Mouse (Mus musculus) small intestine, adult 2 months (tissue): Measurements from ENCODE around the gene Lin52.

Source experiments
- CTCF ChIP-seq: fragments of 200-500 bp; IDR thresholded peaks from 2 replicates; pipeline ENCODE4 v1.5.1; 2012; ENCODE audit warnings: low read depth, mild to moderate bottlenecking, control low read depth, inconsistent platforms, low read length, moderate library complexity, mixed read lengths; ENCODE audit not compliant: insufficient replicate concordance, insufficient read length; ENCODE audit errors: extremely low read depth
- POLR2A ChIP-seq: fragments of 200-500 bp; IDR thresholded peaks from 2 replicates; pipeline ENCODE4 v1.6.1; 2012; ENCODE audit warnings: low read depth, mild to moderate bottlenecking, control low read depth, inconsistent platforms, low read length, moderate library complexity

DNA sequence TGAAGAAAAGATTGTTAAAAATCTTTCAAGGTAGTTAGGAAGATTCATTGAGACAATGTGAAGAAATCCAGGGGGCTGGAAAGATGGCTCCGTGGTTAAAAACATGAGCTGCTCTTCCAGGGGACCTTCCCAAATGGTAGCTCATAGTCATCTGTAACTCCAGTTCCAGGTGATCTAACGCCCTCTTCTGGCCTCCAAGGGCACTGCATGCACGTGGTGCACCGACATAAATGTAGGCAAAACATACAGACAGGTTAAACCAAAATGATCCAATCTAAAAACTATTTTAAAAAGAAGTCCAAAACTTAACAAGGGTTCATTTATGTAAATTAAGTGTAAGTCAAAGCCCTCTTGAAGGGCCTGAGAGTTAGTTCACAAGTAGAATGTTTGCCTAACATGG is 111.3 kb downstream of the Lin52 start:
- TF ChIP-seq CTCF (peak; percentile 6; the same call in 1 of the 2 replicates), POLR2A (no peak)
